Mouse (Mus musculus) thymus, adult 2 months (tissue): ENCODE measurements around the gene Lancl2.

Source experiments
- CTCF ChIP-seq: fragments of 200-500 bp; IDR thresholded peaks from 2 replicates; pipeline ENCODE4 v1.5.1; 2012; ENCODE audit warnings: mild to moderate bottlenecking, control low read depth, low read length, moderate library complexity, borderline replicate concordance; ENCODE audit not compliant: control insufficient read depth, poor library complexity, insufficient read depth; ENCODE audit errors: extremely low read depth
- POLR2A ChIP-seq: fragments of 200-500 bp; IDR thresholded peaks from 2 replicates; pipeline ENCODE4 v1.6.1; 2012; ENCODE audit warnings: mild to moderate bottlenecking, low read length, control low read depth, moderate library complexity; ENCODE audit not compliant: control insufficient read depth, poor library complexity, insufficient read depth; ENCODE audit errors: extremely low read depth

- TF ChIP-seq CTCF (no peak), POLR2A (no peak)
Observed at GRCm38 (mm10) chr6:57745748-57746129, 43.4 kb downstream of the Lancl2 start.
